Mouse (Mus musculus) limb, embryonic 13.5 days (tissue): ENCODE measurements around the gene Cdk14. TPM values are rescaled to one million over a fixed set of nuclear protein-coding genes. Genes with fewer than 3 reads are reported as not detected.

ENCODE experiments used
- ATAC-seq: fragments of 200-750 bp; cut with Nextera tagmentation; 2 replicates; pipeline ENCODE4 v1.8.0; 2017; ENCODE audit warnings: low read depth, moderate number of reproducible peaks, moderate TSS enrichment; ENCODE audit not compliant: low FRiP score
- H3K27ac ChIP-seq: fragments of 300-500 bp; sonication (generic); 2 replicates; pipeline ENCODE4 v1.5.1; 2015; ENCODE audit warnings: inconsistent platforms, mild to moderate bottlenecking, moderate library complexity
- H3K27me3 ChIP-seq: fragments of 300-500 bp; sonication (generic); 2 replicates; pipeline ENCODE4 v1.6.1; 2015; ENCODE audit warnings: mild to moderate bottlenecking, inconsistent platforms
- H3K36me3 ChIP-seq: fragments of 300-500 bp; sonication (generic); 2 replicates; pipeline ENCODE4 v1.6.1; 2015; ENCODE audit warnings: inconsistent platforms, mild to moderate bottlenecking, moderate library complexity
- H3K4me1 ChIP-seq: fragments of 300-500 bp; sonication (generic); 2 replicates; pipeline ENCODE4 v1.6.1; 2015; ENCODE audit warnings: inconsistent platforms
- H3K4me2 ChIP-seq: fragments of 300-500 bp; sonication (generic); replicated peaks from 2 replicates; pipeline ENCODE4 v1.6.1; 2015; ENCODE audit warnings: inconsistent platforms, mild to moderate bottlenecking, moderate library complexity
- H3K4me3 ChIP-seq: fragments of 300-500 bp; sonication (generic); 2 replicates; pipeline ENCODE4 v1.5.1; 2015; ENCODE audit warnings: moderate library complexity, mild to moderate bottlenecking, inconsistent platforms
- H3K9ac ChIP-seq: fragments of 300-500 bp; sonication (generic); 2 replicates; pipeline ENCODE4 v1.6.1; 2015; ENCODE audit warnings: mild to moderate bottlenecking, inconsistent platforms
- H3K9me3 ChIP-seq: fragments of 300-500 bp; sonication (generic); 2 replicates; pipeline ENCODE4 v1.6.1; 2016; ENCODE audit warnings: inconsistent platforms
- WGBS: fragments of 180-500 bp; shearing (Covaris S2); methylation state at CpG from one replicate; pipeline ENCODE4 v1.1.7; 2015; 5-methylcytosine and 5-hydroxymethylcytosine counted together
- polyA plus RNA-seq: library from polyadenylated mRNA; unstranded; fragments of >200 nt; fragmentation: Nextera tagmentation; extraction: Ambion mirVana; gene quantifications from 2 replicates; pipeline ENCODE4 v1.2.1, GENCODE M21; 2015

Cdk14 gene
- polyA plus RNA-seq, 1 experiment from 2014 or later = 23.2 TPM

DNA sequence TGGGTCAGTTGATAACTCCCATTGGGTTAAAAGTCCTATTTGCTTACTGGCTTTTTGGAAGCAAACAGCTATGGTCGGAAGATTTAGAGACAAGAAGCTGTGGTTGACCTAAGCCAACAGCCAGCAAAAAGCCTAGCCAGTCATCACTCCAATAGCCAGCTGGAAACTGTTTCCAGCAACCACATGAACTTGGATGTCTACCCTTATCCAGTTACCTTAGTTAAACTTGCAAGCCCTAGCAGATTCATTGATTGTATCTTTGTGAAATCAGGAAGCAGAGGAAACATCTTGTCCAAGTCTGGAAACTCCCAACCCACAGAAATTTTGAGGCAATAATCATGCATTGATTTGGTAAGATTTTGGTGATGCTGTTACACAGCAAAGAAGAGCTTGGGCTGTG, 458.5 kb downstream of the Cdk14 start:
- Histone ChIP-seq H3K4me2 (no peak overlapping the region), H3K36me3 (no peaks in the 10 kb centered on the region), H3K27ac (no peak overlapping the region), H3K9ac (no peak overlapping the region), H3K27me3 (no peaks in the 10 kb centered on the region), H3K4me3 (no peak overlapping the region), H3K9me3 (no peaks in the 10 kb centered on the region), H3K4me1 (peaks cover 13% of the 10 kb centered on the region; the same call in 1 of the 2 replicates)
- WGBS = 93% methylated on average over 1 of the region's 1 CpGs
- no peak for ATAC-seq

DNA sequence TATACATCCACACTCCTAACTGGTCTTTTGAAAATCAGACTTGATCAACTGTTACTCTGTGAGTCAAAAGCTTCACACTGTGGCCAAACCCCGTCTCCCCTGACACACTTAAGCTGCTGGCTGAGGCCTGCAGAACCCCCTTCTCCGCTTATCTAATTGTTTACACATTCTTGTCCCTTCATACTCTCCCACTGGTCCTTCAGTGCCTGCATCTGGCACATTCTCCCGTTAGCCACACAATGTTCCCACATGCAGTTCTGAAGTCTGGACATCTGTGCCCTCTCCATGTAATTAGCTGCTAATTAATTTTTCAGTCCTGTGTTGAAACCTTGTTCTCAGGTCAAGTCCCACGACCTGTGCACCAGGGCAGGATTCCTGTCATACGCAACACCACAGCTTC, 460.7 kb downstream of the Cdk14 start:
- ATAC-seq = no peak
- H3K4me3 ChIP-seq = no peak overlapping the region
- peak overlapping the region; percentile 13; the same call in 1 of the 2 replicates for H3K9ac ChIP-seq

DNA sequence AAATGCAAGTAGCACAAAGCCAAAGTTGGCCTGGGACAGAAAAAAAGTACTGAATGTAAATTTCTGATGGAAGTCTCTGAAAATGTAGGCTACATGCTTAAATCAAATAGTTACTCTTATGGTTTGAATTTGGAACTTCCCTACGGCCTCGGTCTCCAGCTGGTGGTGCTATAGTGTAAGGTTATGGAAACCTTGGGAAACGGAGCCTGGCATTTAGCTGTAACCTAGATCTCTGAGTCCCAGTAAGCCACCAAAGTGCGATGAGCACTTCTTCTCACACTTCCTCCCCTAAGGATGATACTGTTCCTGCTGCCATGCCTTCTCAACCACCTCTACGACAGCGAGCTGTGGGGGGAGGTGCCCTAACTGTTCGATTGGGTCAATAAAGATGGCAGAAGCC, 464.1 kb downstream of the Cdk14 start:
- Histone ChIP-seq H3K36me3 (no peaks in the 10 kb centered on the region), H3K9me3 (no peaks in the 10 kb centered on the region), H3K4me2 (no peak overlapping the region), H3K27me3 (no peaks in the 10 kb centered on the region), H3K4me3 (no peak overlapping the region), H3K27ac (no peak overlapping the region), H3K4me1 (peaks cover 9% of the 10 kb centered on the region; the same call in 1 of the 2 replicates), H3K9ac (no peak overlapping the region)
- WGBS = 80% methylated on average over 7 of the region's 7 CpGs
- ATAC-seq = no peak

More for the DNA sequence above, 460.7 kb downstream of the Cdk14 start:
- Histone ChIP-seq H3K36me3 (no peaks in the 10 kb centered on the region), H3K27ac (no peak overlapping the region), H3K4me1 (peaks cover 13% of the 10 kb centered on the region; the same call in 1 of the 2 replicates), H3K9me3 (no peaks in the 10 kb centered on the region), H3K4me2 (no peak overlapping the region), H3K27me3 (no peaks in the 10 kb centered on the region)
- WGBS = 28% methylated on average over 5 of the region's 5 CpGs

- ATAC-seq = no peak
- Histone ChIP-seq H3K4me1 (peaks cover 9% of the 10 kb centered on the region; the same call in 1 of the 2 replicates), H3K4me2 (no peak overlapping the region), H3K9ac (no peak overlapping the region), H3K4me3 (no peak overlapping the region), H3K9me3 (no peaks in the 10 kb centered on the region), H3K27me3 (no peaks in the 10 kb centered on the region), H3K27ac (no peak overlapping the region), H3K36me3 (no peaks in the 10 kb centered on the region)
- 77% methylated on average over 2 of the region's 2 CpGs for WGBS
These were observed 464.7 kb downstream of the Cdk14 start for GRCm38 (mm10) chr5:4955392-4955791.

GRCm38 (mm10) chr5:4949433-4949832, 470.7 kb downstream of the Cdk14 start:
- no peaks in the 10 kb centered on the region for H3K36me3 ChIP-seq
- H3K9ac ChIP-seq = no peak overlapping the region
- no peaks in the 10 kb centered on the region for H3K27me3 ChIP-seq
- no peak overlapping the region for H3K4me3 ChIP-seq
- peaks cover 11% of the 10 kb centered on the region for H3K4me1 ChIP-seq
- no peak overlapping the region for H3K27ac ChIP-seq
- no peak overlapping the region for H3K4me2 ChIP-seq
- peak; percentile 37; the same call in 1 of the 2 replicates for ATAC-seq
- WGBS = 22% methylated on average over 7 of the region's 7 CpGs
- no peaks in the 10 kb centered on the region for H3K9me3 ChIP-seq

- ATAC-seq = no peak
- 69% methylated on average over 3 of the region's 3 CpGs for WGBS
These were observed 471.8 kb downstream of the Cdk14 start for GRCm38 (mm10) chr5:4948090-4948954.

GRCm38 (mm10) chr5:4935131-4935530, 485.0 kb downstream of the Cdk14 start:
- no peaks in the 10 kb centered on the region for H3K9me3 ChIP-seq
- H3K9ac ChIP-seq = no peak overlapping the region
- H3K4me2 ChIP-seq = no peak overlapping the region
- ATAC-seq = no peak
- H3K4me3 ChIP-seq = no peak overlapping the region
- no peaks in the 10 kb centered on the region for H3K27me3 ChIP-seq
- H3K4me1 ChIP-seq = peaks cover 14% of the 10 kb centered on the region
- H3K36me3 ChIP-seq = no peaks in the 10 kb centered on the region; the same call in 1 of the 2 replicates
- no peak overlapping the region for H3K27ac ChIP-seq
- 59% methylated on average over 1 of the region's 1 CpGs for WGBS

More at GRCm38 (mm10) chr5:4948090-4948954, 471.8 kb downstream of the Cdk14 start:
- Histone ChIP-seq H3K4me2 (no peak overlapping the region), H3K36me3 (no peaks in the 10 kb centered on the region), H3K27me3 (no peaks in the 10 kb centered on the region), H3K9me3 (no peaks in the 10 kb centered on the region), H3K9ac (no peak overlapping the region), H3K27ac (no peak overlapping the region), H3K4me3 (no peak overlapping the region), H3K4me1 (peaks cover 11% of the 10 kb centered on the region)

GRCm38 (mm10) chr5:4934491-4934890, 485.6 kb downstream of the Cdk14 start:
- Histone ChIP-seq H3K9ac (no peak overlapping the region), H3K36me3 (no peaks in the 10 kb centered on the region; the same call in 1 of the 2 replicates), H3K4me1 (peaks cover 14% of the 10 kb centered on the region), H3K27me3 (no peaks in the 10 kb centered on the region), H3K4me3 (no peak overlapping the region), H3K9me3 (no peaks in the 10 kb centered on the region), H3K4me2 (no peak overlapping the region), H3K27ac (no peak overlapping the region)
- ATAC-seq = no peak
- WGBS = 90% methylated on average over 6 of the region's 6 CpGs

DNA sequence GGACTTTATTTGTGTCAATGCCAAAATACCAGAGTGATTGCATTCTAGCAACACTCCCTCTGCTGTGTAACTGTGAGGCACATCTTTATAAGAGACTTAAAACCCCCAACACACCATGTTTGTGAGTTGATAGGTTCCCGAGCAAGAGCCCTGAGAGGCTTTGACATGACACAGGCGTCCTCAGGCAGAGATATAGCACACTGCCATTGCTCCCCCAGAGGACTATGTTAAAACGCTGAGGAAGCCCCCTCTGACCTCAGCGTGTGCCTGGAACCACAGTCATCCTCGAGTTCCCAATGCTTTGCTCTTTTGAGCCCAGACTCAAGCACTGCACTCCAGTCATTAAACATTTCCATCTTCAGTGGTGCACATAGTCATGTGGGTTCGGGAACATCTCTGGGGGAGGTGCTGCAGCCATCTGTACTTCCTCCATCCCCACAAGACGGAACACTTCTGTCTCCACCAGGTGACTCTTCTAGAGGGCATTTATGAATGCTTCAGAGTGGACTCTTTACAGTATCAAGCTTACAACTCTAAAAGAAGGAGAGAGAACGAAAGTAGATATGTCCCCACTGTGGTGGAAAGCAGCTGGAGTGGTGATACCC, 488.5 kb downstream of the Cdk14 start:
- Histone ChIP-seq H3K27ac (no peak overlapping the region), H3K9ac (no peak overlapping the region), H3K4me3 (no peak overlapping the region), H3K27me3 (no peaks in the 10 kb centered on the region), H3K36me3 (no peaks in the 10 kb centered on the region; the same call in 1 of the 2 replicates), H3K4me2 (no peak overlapping the region; the same call in 1 of the 2 replicates), H3K9me3 (no peaks in the 10 kb centered on the region), H3K4me1 (peaks cover 14% of the 10 kb centered on the region)
- WGBS = 55% methylated on average over 8 of the region's 8 CpGs
- ATAC-seq = peak; percentile 40; the same call in 1 of the 2 replicates

GRCm38 (mm10) chr5:4929628-4930027, 490.5 kb downstream of the Cdk14 start:
- H3K4me2 ChIP-seq = no peak overlapping the region
- no peak overlapping the region for H3K9ac ChIP-seq
- peaks cover 14% of the 10 kb centered on the region for H3K4me1 ChIP-seq
- H3K27ac ChIP-seq = no peak overlapping the region
- H3K27me3 ChIP-seq = no peaks in the 10 kb centered on the region
- no peak overlapping the region for H3K4me3 ChIP-seq
- H3K36me3 ChIP-seq = no peaks in the 10 kb centered on the region; the same call in 1 of the 2 replicates
- WGBS = 64% methylated on average over 3 of the region's 3 CpGs
- H3K9me3 ChIP-seq = no peaks in the 10 kb centered on the region
- no peak for ATAC-seq

DNA sequence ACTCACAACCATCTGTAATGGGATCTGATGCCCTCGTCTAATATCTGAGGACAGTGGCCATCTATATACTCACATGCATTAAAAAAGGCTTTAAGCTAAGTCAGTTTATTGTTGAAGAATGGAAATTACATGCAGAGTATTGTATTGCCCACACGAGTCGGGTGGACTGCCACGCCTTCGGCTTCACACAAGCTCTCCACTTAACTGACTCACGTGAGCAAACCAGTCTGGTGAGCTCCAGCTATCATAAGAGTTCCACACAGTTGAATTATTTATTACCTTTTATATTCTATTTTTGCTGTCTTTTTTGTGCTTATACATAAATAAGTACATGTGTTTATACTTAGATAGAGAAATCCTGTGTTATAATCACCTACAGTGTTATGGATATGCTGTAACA, 495.2 kb downstream of the Cdk14 start:
- Histone ChIP-seq H3K9ac (no peak overlapping the region), H3K4me1 (no peaks in the 10 kb centered on the region; the same call in 1 of the 2 replicates), H3K27ac (no peak overlapping the region), H3K9me3 (no peaks in the 10 kb centered on the region), H3K27me3 (no peaks in the 10 kb centered on the region), H3K4me2 (no peak overlapping the region), H3K36me3 (no peaks in the 10 kb centered on the region), H3K4me3 (no peak overlapping the region)
- 74% methylated on average over 6 of the region's 6 CpGs for WGBS
- ATAC-seq = no peak

- WGBS = 15% methylated on average over 6 of the region's 6 CpGs
- Histone ChIP-seq H3K4me2 (no peak overlapping the region), H3K36me3 (no peaks in the 10 kb centered on the region), H3K27ac (no peak overlapping the region), H3K27me3 (0 out of 2 replicates have a peak, but pooled peaks cover 3% of the 10 kb centered on the region), H3K4me3 (no peak overlapping the region), H3K9ac (no peak overlapping the region), H3K9me3 (no peaks in the 10 kb centered on the region), H3K4me1 (no peaks in the 10 kb centered on the region)
- ATAC-seq = peak; percentile 40; the same call in 1 of the 2 replicates
These were observed 501.7 kb downstream of the Cdk14 start for GRCm38 (mm10) chr5:4918376-4918775.
